Mouse (Mus musculus) heart, embryonic 15.5 days (tissue): ENCODE results near the gene Lipc. TPM values are rescaled to one million over a fixed set of nuclear protein-coding genes. Genes with fewer than 3 reads are reported as not detected.

Experiments
- ATAC-seq: fragments of 200-750 bp; cut with Nextera tagmentation; replicated peaks from 2 replicates; pipeline ENCODE4 v1.8.0; 2017; ENCODE audit warnings: low read depth, moderate TSS enrichment; ENCODE audit not compliant: insufficient number of reproducible peaks, insufficient read depth, low FRiP score
- H3K27ac ChIP-seq: fragments of 300-500 bp; sonication (generic); 2 replicates; pipeline ENCODE4 v1.5.1; 2015; ENCODE audit warnings: mild to moderate bottlenecking, inconsistent platforms
- H3K27me3 ChIP-seq: fragments of 300-500 bp; sonication (generic); 2 replicates; pipeline ENCODE4 v1.6.1; 2015; ENCODE audit warnings: inconsistent platforms
- H3K36me3 ChIP-seq: fragments of 300-500 bp; sonication (generic); 2 replicates; pipeline ENCODE4 v1.6.1; 2015; ENCODE audit warnings: mild to moderate bottlenecking, inconsistent platforms
- H3K4me1 ChIP-seq: fragments of 300-500 bp; sonication (generic); replicated peaks from 2 replicates; pipeline ENCODE4 v1.6.1; 2015; ENCODE audit warnings: inconsistent platforms
- H3K4me2 ChIP-seq: fragments of 300-500 bp; sonication (generic); 2 replicates; pipeline ENCODE4 v1.6.1; 2015; ENCODE audit warnings: inconsistent platforms, mild to moderate bottlenecking, moderate library complexity
- H3K4me3 ChIP-seq: fragments of 300-500 bp; sonication (generic); 2 replicates; pipeline ENCODE4 v1.5.1; 2015; ENCODE audit warnings: mild to moderate bottlenecking, inconsistent platforms
- H3K9ac ChIP-seq: fragments of 300-500 bp; sonication (generic); 2 replicates; pipeline ENCODE4 v1.6.1; 2015; ENCODE audit warnings: mild to moderate bottlenecking, inconsistent platforms
- H3K9me3 ChIP-seq: fragments of 300-500 bp; sonication (generic); replicated peaks from 2 replicates; pipeline ENCODE4 v1.6.1; 2016; ENCODE audit warnings: inconsistent platforms
- WGBS: fragments of 180-500 bp; shearing (Covaris S2); methylation state at CpG from one replicate; pipeline ENCODE4 v1.1.7; 2015; ENCODE audit warnings: mixed read lengths; 5-methylcytosine and 5-hydroxymethylcytosine counted together
- polyA plus RNA-seq: library from polyadenylated mRNA; unstranded; fragments of >200 nt; fragmentation: Nextera tagmentation; extraction: Ambion mirVana; gene quantifications from 2 replicates; pipeline ENCODE4 v1.2.1, GENCODE M21; 2015

Gene Lipc
- polyA plus RNA-seq, 1 experiment from 2014 or later = 0.23 TPM

DNA sequence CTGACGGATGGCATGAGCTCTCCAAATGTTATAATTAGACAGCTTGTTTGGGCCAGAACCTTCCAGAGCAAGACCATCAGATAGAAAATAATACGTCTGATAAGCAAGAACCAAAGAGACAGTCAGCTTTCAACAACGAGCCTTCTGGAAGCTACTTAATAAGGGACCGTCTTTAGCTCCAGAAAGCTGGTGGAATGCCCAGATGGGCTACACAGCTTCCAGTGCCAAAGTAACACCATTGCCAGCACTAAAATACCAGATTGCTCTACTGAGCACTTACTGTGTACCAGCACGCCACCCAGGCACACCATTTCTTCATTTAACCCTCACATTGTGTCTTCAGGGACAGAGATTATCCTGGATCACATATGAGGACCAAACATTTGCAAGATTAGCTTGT is 73.9 kb downstream of the Lipc start:
- Histone ChIP-seq H3K36me3 (no peaks in the 10 kb centered on the region), H3K27ac (no peak overlapping the region), H3K4me2 (no peak overlapping the region), H3K9ac (no peak overlapping the region), H3K9me3 (no peaks in the 10 kb centered on the region), H3K27me3 (no peaks in the 10 kb centered on the region), H3K4me1 (peaks cover 26% of the 10 kb centered on the region), H3K4me3 (no peak overlapping the region)
- no peak for ATAC-seq
- 57% methylated on average over 5 of the region's 5 CpGs for WGBS

DNA sequence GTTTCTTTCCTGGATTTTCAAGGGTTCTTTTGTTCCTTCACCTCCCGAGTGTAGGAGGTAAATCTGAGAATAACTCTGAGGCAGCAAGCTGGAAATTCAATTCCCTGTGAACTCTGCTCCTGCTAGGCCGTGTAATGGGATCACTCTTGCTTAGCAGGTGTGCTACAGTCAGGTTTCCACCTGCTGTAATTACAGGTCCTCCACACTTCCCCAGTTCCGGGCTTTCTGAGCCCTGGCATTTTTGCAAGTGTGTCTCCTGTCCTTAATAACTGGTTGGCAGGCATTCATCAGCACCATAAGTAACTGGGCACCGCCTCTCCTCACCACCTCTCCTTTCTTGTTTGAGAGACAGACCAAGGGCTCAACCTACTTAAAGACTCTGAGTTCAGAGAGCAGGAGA is 76.5 kb downstream of the Lipc start:
- WGBS = 76% methylated on average over 4 of the region's 4 CpGs
- H3K27me3 ChIP-seq = no peaks in the 10 kb centered on the region
- no peak for ATAC-seq

DNA sequence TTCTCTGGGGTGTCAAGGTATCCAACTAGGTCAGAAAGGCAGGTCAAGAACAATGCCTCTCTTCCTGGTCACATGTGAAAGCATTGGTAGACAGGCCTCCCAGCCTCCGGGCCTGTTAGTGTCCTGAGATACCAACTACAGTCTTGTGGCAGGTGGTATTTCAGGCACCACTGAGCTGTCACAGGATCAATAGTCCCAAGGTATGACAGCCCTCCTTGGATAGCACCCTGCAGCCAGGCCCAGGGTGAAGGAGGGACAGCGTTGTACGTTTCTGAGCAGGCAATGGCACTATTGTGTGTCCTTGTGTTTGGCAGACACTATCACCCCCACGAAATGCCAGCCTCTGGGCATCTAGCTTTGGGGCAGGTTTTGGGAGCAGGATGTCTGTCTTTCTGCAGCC is 77.0 kb downstream of the Lipc start:
- H3K27ac ChIP-seq = no peak overlapping the region
- H3K9ac ChIP-seq = no peak overlapping the region
- no peaks in the 10 kb centered on the region for H3K36me3 ChIP-seq
- H3K9me3 ChIP-seq = no peaks in the 10 kb centered on the region
- WGBS = 77% methylated on average over 4 of the region's 4 CpGs
- H3K4me2 ChIP-seq = no peak overlapping the region
- H3K27me3 ChIP-seq = no peaks in the 10 kb centered on the region
- H3K4me1 ChIP-seq = peaks cover 22% of the 10 kb centered on the region
- no peak overlapping the region for H3K4me3 ChIP-seq
- no peak for ATAC-seq

More for the DNA sequence above, 76.5 kb downstream of the Lipc start:
- H3K4me1 ChIP-seq = peaks cover 22% of the 10 kb centered on the region
- no peaks in the 10 kb centered on the region for H3K36me3 ChIP-seq
- no peak overlapping the region for H3K4me2 ChIP-seq
- H3K4me3 ChIP-seq = no peak overlapping the region
- no peaks in the 10 kb centered on the region for H3K9me3 ChIP-seq
- H3K27ac ChIP-seq = no peak overlapping the region
- no peak overlapping the region for H3K9ac ChIP-seq

DNA sequence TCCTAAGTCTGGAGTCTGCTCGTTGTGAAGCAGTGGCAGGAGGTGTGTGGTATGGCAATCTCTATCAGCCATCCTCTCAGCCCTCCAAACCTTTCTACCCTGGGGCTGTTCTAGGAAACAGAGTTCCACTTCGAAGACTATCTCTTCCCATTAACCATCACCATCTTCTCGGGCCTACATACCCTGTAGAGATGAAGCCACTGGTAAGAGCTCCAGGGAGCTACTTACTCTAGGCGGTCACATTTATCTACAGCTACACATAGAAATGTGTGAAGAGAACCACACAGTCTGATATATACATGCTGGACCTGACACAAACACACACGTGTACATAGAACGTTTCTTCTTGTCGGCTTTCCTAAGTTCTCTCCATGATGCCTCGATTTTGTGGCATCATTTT is 79.4 kb downstream of the Lipc start:
- H3K9ac ChIP-seq = no peak overlapping the region
- H3K9me3 ChIP-seq = no peaks in the 10 kb centered on the region
- H3K27ac ChIP-seq = no peak overlapping the region
- no peaks in the 10 kb centered on the region for H3K27me3 ChIP-seq
- H3K4me1 ChIP-seq = peaks cover 20% of the 10 kb centered on the region
- H3K4me3 ChIP-seq = no peak overlapping the region
- ATAC-seq = no peak
- no peaks in the 10 kb centered on the region for H3K36me3 ChIP-seq
- WGBS = 82% methylated on average over 8 of the region's 8 CpGs
- no peak overlapping the region for H3K4me2 ChIP-seq

DNA sequence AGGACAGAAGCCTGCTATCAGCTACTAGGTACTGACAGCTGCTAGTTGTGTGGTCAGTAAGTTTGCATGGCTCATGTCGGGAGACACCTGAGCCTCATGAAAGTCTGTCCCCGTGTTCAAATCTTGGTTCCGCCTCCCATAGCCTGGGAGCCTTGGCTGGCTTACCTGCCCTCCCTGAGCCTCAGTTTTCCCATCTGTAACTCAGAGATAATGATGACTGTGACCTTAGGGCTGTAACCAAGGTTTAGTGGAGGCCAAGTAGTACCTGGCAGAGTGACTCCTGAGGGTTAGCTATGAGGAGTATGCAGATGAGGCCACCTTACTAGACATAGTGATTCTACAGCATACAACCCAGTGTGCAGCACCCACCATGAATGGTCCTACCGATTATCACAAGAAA is 81.7 kb downstream of the Lipc start:
- H3K4me1 ChIP-seq = peaks cover 5% of the 10 kb centered on the region; the same call in 1 of the 2 replicates
- no peak overlapping the region for H3K9ac ChIP-seq
- WGBS = 82% methylated on average over 4 of the region's 4 CpGs
- H3K36me3 ChIP-seq = no peaks in the 10 kb centered on the region
- H3K4me2 ChIP-seq = no peak overlapping the region
- no peak overlapping the region for H3K4me3 ChIP-seq
- no peak overlapping the region for H3K27ac ChIP-seq
- no peaks in the 10 kb centered on the region for H3K27me3 ChIP-seq
- H3K9me3 ChIP-seq = no peaks in the 10 kb centered on the region
- no peak for ATAC-seq

DNA sequence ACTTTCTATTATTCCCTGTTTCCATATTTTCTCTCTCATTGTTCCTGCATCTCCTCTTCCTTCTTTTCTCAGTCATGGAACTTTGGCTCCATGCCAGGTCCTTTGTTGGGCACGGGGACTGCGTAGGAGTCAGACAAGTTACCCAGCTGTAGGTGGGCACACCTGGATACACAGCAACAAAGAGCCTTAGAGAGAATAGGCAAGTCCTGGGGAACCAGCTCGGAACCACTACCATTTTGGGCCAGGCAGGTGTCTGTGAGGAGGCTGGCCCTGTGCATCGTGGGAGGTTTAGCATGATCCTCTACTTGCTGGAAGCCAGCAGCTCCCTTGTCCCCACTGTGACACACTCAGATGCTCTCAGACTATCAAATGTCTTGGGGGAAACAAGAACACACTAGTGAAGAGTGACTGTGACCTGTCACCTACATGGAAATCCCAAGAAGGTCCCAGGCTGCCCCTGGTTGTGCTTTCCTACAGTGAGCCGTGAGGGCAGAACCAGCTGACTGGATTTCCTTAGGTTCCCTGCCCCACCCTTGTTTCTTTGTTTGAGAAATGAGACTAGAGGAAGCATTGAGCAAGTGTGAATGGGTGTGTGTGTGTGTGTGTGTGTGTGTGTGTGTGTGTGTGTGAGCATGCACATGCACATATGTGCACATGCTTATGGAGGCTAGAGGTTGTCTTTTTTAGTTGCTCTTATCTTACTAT is 82.7 kb downstream of the Lipc start:
- Histone ChIP-seq H3K27me3 (no peaks in the 10 kb centered on the region), H3K9me3 (no peaks in the 10 kb centered on the region), H3K4me2 (no peak overlapping the region), H3K4me1 (no peaks in the 10 kb centered on the region), H3K27ac (no peak overlapping the region), H3K36me3 (no peaks in the 10 kb centered on the region), H3K9ac (no peak overlapping the region), H3K4me3 (no peak overlapping the region)
- 70% methylated on average over 5 of the region's 5 CpGs for WGBS
- no peak for ATAC-seq

DNA sequence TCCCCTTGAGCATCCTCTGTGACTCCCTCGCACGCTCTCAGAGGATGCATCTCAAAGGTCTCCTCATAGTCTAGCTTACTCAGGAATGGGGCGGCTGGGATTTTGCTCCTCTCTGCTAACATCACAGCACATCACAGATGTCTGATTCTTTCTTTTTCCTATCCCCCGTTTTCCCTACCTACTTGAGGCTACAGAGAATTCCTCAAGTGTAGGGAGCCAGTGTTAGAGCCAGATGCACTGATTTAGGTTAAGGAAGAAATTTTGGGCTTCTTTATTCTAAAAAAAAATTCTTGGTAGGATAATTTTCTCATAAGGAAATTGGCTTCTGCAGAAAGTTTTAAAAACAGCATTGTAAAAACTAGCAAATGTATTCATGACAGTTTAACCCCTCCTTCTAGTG is 84.6 kb downstream of the Lipc start:
- no peaks in the 10 kb centered on the region for H3K36me3 ChIP-seq
- peaks cover 5% of the 10 kb centered on the region for H3K4me1 ChIP-seq
- no peaks in the 10 kb centered on the region for H3K27me3 ChIP-seq
- no peak for ATAC-seq
- H3K27ac ChIP-seq = no peak overlapping the region
- H3K9me3 ChIP-seq = no peaks in the 10 kb centered on the region
- no peak overlapping the region for H3K4me3 ChIP-seq
- no peak overlapping the region for H3K4me2 ChIP-seq
- H3K9ac ChIP-seq = no peak overlapping the region
- WGBS = 85% methylated on average over 4 of the region's 4 CpGs

DNA sequence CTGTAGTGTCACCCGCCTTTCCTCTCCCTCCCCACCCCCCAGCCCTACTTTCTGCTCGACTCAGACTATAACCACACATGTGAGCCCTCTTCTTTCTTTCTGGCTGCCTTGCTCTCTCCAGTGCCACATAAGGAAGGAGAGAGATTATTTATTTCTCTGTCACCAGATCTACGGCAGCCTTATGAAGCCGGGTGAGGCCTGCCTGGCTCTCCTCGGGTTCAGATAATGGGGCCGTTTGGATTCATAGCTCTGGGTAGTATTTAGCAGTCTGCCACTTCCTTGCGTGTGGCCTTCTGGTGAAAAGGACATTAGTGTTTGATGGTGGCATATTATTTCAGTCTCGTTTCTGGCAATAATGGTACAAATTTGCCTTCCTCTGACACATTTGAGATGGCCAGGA is 88.0 kb downstream of the Lipc start:
- Histone ChIP-seq H3K9ac (no peak overlapping the region), H3K4me1 (peaks cover 5% of the 10 kb centered on the region), H3K36me3 (no peaks in the 10 kb centered on the region), H3K27ac (no peak overlapping the region), H3K4me3 (no peak overlapping the region), H3K27me3 (no peaks in the 10 kb centered on the region), H3K4me2 (no peak overlapping the region), H3K9me3 (no peaks in the 10 kb centered on the region)
- ATAC-seq = no peak
- 64% methylated on average over 8 of the region's 8 CpGs for WGBS

DNA sequence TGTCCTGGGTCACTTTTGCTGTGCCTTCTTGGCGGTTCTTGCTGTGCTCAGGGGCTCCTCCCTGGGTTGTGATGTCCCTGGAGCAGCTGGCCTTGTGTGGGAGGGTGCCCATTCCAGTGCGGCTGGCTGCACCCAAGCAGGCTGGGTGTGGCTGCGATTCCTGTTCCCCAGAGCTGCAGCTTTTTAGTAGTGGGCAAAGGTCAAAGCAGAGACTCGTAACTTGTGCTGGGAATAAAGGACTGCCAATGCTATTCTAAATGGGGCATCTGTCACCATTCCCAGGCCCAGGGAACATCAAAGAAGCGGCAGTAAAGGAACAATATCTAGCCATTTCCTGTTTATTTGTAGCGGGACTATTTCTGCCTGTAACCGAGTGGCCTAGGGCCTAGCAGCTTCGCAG is 88.7 kb downstream of the Lipc start:
- Histone ChIP-seq H3K36me3 (no peaks in the 10 kb centered on the region), H3K4me1 (peaks cover 5% of the 10 kb centered on the region), H3K27me3 (no peaks in the 10 kb centered on the region), H3K27ac (peak overlapping the region; percentile 36; the same call in 1 of the 2 replicates), H3K4me3 (no peak overlapping the region), H3K9me3 (no peaks in the 10 kb centered on the region), H3K9ac (no peak overlapping the region), H3K4me2 (no peak overlapping the region)
- WGBS = 44% methylated on average over 8 of the region's 8 CpGs
- no peak for ATAC-seq

DNA sequence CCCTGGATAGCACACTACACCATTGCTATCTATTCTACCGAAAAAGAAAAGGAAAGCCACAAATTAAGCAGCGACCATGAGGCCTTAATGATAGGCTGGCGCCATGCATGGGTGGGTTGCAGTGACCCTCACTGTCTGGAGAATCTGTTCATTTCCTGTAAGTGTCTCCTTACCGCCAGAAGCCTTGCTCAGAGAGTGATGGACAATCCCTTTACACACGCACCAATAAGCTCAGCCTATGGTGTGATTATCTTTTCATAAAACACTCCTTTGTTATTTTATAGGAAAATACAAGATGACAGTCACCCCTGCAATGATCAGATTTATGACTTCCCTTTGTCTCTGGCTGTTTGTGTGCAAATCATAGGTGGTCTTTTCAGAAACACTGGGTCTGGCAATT is 92.8 kb downstream of the Lipc start:
- WGBS = 68% methylated on average over 5 of the region's 5 CpGs
- no peak overlapping the region for H3K27ac ChIP-seq
- no peak overlapping the region for H3K9ac ChIP-seq
- no peak for ATAC-seq
- no peaks in the 10 kb centered on the region for H3K36me3 ChIP-seq
- no peak overlapping the region for H3K4me3 ChIP-seq
- H3K4me2 ChIP-seq = no peak overlapping the region
- no peaks in the 10 kb centered on the region for H3K27me3 ChIP-seq
- no peaks in the 10 kb centered on the region for H3K9me3 ChIP-seq
- peaks cover 21% of the 10 kb centered on the region for H3K4me1 ChIP-seq

DNA sequence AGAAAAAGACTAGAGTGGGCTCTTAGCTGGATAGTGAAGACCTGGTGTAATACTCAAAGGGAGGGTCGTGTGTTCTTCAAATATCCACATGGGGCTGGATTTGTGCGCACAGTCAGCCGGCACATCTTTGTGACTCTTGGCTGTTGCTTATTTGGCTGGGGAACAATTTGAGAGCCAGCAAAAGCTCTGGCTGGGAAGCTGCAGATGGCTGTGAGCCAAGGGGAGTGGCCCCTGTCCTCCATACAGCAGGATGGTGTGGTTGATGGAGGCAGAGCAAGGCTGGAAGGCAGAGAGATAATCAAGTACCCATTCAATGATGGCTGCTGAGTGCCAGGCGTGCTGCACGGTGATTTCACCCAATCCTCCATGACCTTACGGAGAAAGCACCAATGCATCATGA is 96.2 kb downstream of the Lipc start:
- Histone ChIP-seq H3K4me1 (peaks cover 16% of the 10 kb centered on the region), H3K27ac (peak overlapping the region; percentile 2)
- 20% methylated on average over 6 of the region's 6 CpGs for WGBS

DNA sequence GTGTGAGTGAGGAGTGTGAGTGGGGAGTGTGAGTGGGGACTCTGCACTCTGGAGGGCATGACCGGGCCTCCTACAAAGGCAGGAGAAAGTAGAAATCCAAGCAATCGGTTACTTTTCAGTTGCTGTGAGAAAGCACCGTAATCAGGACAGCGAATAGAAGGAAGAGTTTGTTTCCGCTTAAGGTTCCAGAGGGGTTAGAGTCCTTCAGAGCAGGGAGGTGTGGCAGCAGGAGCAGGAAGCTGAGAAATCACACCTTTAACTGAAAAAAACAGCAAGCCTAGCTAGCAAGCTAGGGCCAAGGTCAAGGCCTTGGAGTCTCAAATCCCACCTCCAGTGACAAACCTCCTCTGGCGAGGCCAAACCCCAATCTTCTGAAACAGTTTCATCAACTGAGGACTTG is 97.1 kb downstream of the Lipc start:
- no peak overlapping the region for H3K9ac ChIP-seq
- no peaks in the 10 kb centered on the region for H3K9me3 ChIP-seq
- H3K27me3 ChIP-seq = no peaks in the 10 kb centered on the region
- no peaks in the 10 kb centered on the region for H3K36me3 ChIP-seq
- H3K27ac ChIP-seq = no peak overlapping the region
- 71% methylated on average over 6 of the region's 6 CpGs for WGBS
- peaks cover 16% of the 10 kb centered on the region for H3K4me1 ChIP-seq
- ATAC-seq = no peak
- H3K4me2 ChIP-seq = no peak overlapping the region
- H3K4me3 ChIP-seq = no peak overlapping the region

More for the DNA sequence above, 96.2 kb downstream of the Lipc start:
- H3K9ac ChIP-seq = no peak overlapping the region
- no peak overlapping the region for H3K4me3 ChIP-seq
- peak; percentile 79; the same call in 1 of the 2 replicates for ATAC-seq
- no peaks in the 10 kb centered on the region for H3K36me3 ChIP-seq
- no peaks in the 10 kb centered on the region for H3K27me3 ChIP-seq
- no peaks in the 10 kb centered on the region for H3K9me3 ChIP-seq
- H3K4me2 ChIP-seq = 0 out of 2 replicates have a peak overlapping the region, but pooled peaks have one; percentile 3
